Mouse (Mus musculus) ovary, postnatal 10 days (tissue): ENCODE results near the gene Spata46.

ENCODE experiments used
- DNase-seq: peaks from one replicate; pipeline ENCODE4 v3.0.0; 2022; ENCODE audit warnings: low spot score

Spata46 gene

DNA sequence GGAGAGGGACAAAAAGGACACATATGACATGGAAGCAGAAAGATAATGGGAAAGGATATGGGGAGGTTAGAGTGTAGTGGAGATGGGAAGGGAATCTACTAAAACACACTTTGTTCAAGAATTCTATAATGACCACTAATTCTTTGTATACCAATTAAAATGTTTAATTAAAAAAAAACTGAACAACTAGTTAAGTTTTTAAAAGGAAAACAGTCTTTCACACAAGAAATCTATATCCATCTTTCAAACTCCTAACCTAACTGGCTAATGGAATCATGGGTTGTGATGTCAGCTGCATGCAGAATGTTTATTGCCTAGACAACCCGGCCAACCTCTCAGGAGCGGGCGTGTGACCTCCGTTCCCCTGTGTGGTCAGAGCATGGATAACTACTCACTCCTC, at the start of gene Spata46:
Spata46 (plus strand) TSS at position 301 of the 400 bp plus-strand sequence.
- no peak for DNase-seq

DNA sequence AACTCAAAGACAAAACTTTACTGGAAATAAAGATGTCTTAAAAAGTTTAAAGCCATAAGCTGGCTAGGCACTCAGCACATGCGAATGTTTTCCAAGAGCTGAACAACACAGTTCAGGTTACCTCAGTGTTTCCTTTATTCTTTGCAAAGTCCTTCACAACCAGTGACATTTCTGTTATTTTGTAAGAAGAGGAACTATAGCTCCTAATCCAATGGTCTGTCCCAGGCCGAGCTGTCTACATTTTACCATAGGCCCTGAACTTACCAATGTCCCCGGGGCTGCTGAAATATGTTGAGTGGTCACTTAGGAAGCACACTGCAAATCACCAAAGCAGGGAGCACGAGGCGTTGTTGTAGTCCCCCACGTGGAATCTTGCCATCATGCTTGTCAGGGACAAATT, 38.3 kb upstream of the Spata46 start:
- no peak for DNase-seq

DNA sequence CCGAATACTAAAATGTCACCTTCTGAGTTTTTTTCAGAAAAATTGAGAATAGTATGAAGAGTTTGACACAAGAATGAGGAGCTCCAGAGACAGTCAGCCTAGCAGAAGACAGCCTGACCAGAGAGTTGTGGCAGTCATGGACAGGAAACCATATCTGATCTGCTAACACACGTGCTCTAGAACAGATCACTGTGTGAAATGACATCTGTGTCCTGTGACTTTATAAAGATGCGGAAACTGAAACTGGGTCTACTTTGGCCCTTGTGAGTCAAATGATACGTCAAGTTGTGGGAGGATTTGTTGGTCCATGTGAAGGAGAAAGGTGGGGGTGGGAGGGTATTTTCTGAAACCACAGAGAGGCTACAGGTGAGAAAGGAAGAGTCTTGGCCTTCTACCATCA, 37.9 kb upstream of the Spata46 start:
- no peak for DNase-seq

DNA sequence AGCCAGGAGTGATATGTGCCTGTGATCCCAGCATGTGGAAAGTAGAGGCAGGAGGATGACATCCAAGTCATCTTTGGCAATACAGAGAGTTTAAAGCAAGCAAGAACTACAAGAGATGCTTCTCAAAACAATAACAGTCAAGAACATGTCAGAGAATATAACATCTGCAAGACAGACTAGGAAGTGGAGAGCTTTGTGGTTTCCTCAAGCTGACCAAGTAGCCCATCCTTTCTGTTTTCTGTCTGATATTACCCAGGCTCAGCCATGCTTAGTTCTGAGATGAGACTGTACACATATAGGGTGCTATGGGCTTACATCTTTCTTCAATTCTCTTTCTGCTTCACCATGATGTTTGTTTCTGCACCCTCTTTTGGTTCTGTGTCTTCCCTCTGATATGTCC, 35.4 kb upstream of the Spata46 start:
- DNase-seq, result no peak

DNA sequence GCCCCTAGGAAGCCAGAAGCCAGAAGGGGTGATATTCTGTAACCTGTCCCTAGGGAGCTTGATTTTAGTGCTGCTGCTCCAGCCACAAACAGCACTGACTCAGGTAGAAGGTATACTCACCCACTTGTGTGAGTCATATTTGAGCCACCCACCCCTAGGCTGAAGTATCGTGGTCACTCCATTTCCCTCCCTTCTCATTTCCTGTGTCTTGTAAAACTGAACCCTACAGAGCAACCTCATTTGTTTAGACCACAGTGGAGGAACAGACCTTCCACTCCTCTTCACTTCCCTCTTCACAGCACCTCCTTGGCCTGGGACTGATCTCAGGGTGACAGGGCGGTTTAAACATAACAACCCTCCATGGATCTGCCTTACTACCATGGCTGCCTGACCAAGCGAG, 31.6 kb upstream of the Spata46 start, which contains the start of gene Sh2d1b1:
Sh2d1b1 (plus strand) TSS at position 305 of the 400 bp plus-strand sequence.
- no peak for DNase-seq

DNA sequence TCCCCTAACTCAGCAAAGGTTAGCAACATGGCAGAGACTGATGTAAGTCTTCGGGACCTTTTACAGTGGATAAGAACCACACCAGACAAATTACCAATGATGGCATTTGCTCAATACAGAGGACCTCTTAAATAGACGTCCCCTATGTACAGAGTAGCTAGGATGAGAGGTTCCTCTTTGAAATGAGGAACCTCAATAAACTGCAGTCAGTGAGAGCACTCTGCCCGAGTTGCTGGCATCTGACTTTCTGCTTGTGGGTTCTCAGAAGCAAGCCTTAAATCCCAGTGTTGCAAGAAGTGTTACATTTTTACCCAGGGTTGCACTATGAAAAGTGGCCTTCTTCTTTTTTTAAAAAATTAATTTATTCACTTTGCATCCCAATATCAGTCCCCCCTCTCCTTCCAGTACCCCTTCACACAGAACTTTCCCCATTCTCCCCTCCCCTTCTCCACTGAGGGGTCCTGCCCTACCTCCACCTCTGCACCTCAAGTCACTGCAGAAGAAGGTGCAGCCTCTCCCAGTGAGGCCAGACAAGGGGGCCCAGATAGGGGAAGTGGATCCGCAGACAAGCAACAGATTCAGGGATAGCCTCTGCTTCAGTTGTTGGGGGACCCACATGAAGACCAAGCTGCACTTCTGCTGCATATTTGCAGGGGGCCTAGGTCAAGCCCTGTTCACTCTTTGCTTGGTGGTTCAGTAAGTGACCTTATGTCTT, 26.0 kb upstream of the Spata46 start:
- DNase-seq, result no peak

DNA sequence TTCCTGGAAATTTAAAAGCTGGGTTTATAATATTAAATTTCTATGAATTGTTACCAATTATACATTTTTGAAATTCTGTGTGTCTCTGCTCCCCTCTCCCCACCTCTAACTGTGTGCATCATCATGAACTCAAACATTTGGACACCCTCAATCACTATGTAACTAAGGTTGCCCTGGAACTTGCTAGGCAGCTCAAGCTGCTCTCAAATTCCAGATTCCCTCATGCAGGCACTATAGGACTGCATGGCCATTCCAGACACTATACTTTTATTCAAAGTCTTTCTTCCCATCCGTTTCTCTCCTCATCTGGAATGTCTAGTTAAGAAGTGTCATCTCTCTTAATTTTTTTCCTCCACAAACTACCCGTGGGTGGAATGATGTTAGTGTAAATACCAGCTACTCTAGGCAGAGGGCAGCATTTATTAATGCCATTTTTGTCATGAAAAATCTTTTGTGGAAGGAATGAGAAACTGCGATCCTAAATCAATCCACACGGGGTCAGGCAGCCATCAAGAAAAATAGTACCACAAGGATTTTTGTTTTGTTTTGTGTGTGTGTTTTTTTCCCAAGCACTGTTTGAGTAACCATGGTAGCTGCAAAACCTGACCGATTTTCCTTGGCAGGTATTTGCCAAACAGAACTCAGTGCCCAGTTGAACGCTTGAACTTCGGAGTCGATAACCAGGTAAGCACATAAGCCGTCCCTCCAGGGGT, 16.2 kb upstream of the Spata46 start:
- DNase-seq, result no peak

DNA sequence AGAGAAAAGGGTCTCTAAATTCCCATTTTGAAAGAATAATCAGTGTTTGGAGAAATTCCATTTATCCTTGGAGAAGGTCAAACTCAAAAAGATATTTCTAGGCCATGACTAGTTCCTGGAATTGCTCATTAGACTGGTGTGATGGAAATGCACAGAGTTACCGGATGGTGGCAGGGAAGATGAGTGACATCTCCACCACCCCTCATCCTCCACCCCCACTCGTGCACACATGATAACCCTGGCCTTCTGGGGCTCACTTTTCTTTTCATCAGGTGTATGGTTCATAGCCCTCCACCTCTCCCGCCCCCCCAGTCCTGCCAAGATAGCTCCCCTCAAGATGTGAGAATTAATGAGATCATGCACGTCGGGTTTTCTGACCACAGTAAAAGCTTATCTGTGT, 15.3 kb upstream of the Spata46 start:
- DNase-seq, result no peak

DNA sequence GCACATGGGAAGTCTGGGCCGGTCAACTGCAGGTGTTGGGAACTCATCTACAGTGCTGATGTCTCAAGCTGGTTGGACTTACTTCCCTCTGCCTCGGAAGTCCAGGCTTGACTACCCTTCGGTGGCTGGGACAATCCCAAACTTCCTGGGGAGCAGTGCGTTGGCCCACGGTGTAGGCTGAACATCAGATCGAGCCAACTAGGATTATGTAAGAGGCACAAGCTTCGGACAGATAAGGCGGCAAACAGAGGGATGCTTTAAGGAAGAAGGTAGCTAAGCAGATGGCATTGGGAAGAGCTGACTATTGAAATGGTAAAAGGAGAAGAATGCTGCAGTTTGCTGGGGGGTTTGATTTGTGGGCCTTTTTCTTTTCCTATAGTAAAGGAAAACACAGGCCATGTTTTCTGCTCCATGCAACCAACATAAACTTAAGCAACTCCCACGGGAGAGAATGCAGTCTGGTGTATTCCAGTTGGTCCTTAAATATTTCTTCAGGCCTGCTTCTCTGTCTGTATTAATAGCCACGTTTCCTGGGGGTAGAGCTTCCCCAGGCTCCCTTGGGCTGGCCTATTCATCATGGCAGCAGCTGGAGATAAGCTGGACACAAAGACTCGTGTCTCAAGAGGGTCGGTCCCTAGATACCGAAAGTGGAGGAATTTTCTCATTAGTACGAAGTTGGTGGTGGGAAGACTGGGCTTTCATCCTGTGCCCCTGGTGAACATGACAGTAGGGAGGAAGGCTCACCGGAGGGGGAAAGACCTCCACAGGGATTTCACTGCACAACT, 13.6 kb upstream of the Spata46 start:
- DNase-seq, result no peak

DNA sequence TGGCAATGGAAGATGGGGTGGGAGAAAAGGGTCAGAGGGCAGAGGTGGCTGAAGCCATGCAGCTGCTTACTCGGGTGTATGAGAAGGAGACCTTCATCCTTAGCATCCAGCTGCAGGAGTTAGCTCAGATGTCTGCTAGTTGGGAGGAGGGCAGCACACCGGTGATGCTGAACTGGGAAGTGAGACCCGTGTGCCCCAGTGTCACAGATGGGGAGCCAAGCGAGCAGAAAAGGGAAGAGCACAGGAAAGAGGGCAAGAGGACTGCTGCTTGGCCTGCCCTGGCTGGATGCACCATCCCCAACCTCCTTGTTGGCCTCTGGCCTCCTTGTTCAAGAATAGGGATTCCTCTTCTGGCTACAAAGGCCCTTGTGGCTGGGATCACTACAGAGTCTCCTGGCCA, 9.1 kb upstream of the Spata46 start:
- no peak for DNase-seq

DNA sequence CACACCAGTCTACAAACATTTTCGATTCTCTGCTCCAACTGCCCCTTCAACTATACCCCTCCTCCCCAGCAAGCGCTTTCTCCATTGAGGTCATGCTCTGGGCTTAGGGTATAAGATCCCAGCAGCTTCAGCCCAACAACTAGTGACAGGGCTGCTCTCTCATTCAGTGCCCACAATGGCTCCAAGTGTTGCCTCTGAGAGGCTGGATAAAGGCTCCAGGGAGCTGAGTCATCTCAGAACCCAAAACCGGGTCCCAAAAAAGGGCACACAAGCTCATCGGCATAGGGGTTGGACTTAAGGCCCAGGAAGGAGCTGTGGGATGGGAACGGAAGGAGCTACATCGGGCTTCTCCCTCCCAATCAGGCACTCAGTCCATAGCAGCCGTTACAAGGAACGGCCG, 6.9 kb upstream of the Spata46 start:
- DNase-seq, result no peak

DNA sequence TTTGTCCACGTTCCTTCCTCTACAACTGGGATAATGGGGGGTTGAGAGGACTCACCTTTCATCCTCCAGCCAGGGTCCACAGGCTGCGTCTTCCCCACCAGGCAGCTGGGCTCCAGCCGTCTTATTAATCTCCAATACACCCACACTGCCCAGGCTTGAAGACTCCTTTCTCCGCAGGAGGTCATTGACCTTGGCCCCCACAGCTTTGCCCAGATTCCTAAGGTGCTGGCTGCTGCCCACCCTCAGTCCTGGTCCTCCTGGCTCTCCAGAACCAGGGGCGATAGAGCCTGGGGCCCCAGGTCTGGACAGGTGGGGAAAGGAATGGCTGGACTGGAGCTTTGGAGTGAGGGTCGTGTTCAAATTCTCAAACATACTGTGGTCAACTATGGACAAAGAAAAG, 6.1 kb upstream of the Spata46 start:
- DNase-seq, result no peak

DNA sequence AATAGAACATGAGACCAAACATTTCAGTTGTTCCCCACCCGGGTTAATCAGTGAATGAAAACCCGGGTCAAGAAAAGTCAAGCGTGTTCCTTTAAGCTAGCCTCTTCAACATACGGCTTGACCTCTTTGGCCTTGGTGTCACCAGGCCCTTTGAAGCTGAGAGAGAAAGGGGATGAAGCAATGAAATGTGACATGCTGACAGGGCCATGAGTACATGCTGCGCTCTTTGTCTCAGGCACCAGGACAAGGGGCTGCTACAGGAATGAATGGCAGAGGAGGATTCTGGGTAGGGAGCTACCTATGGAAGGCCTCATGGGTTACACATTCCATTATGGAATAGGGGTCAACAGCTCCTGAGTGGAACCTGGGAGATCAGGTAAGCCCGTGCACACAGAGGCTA, 5.5 kb upstream of the Spata46 start:
- DNase-seq, result no peak

DNA sequence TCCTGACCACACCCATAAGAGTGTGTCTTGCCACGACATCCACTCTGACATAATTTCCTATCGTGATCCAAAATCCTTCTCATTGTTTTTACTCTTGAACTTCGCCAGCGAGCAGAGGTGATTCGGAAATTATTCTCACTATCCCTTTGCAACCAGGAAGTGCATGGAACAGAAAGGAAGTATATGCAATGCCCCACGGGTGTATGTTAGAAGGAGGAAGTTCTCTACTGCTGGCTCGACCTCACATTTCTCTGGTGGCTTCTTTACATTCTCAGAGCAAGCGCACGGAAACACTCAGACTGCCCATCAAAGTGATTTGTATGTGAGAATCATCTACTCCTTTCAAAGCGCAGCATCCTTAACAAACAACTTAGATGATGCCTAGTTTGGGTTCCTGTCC, 3.6 kb upstream of the Spata46 start:
- DNase-seq, result no peak

DNA sequence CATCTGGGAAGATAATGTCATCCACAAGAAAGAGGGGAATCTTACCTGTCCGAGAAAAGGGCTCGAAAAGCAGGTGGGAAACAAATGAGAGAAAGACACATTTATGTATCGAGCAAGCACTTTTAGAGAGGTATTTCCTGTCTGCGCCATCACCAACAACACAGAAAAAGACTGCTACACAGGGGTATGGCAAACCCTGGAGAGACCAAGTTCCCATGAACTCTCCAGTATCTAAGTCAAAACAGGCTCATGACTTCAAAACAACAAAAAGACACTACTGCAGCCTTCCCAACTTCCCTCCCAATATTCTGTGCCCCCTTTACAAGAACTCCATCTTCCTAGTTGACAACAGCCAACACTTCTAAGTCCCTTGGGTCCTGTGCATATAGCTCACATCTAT, 2.4 kb upstream of the Spata46 start, which contains the start of gene Gm7694:
Gm7694 (minus strand) TSS at position 101 of the 400 bp plus-strand sequence.
- DNase-seq, result no peak

DNA sequence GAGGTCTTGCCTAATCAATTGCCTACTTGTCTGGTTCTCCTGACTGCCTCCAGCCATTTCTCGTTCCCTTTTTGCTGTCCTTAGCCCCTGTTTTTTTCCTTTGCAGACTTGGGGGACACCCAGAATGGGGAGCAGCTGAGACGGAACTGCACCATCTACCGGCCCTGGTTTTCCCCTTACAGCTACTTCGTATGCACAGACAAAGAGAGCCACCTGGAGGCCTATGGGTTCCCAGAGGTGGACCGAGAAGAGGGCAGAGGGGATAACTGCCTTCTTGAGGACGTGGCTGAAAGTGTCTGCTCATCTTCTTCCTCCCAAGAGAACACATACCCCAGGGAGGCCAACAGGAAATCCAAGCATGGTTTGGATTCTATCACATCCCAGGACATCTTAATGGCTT, 2.8 kb downstream of the Spata46 start:
- DNase-seq, result no peak

DNA sequence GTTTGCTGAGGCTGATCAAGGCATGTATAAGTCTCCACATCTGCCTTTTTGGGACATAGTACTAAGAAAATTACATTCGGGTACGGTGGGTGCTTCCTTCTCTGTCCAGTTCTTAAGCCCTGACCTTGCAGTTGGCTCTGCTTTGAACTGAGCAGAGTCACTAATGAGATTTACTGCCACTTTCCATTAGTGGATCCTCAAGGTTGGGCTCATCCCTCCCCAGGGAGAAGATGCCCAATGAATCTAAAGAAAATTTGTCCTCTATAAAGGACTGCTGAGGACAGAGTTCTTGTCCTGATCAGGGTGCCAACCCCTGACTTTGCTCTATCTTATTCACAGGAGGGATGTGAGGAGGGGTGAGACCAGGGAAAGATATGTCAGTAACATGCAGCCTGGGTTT, 13.4 kb downstream of the Spata46 start:
- no peak for DNase-seq

DNA sequence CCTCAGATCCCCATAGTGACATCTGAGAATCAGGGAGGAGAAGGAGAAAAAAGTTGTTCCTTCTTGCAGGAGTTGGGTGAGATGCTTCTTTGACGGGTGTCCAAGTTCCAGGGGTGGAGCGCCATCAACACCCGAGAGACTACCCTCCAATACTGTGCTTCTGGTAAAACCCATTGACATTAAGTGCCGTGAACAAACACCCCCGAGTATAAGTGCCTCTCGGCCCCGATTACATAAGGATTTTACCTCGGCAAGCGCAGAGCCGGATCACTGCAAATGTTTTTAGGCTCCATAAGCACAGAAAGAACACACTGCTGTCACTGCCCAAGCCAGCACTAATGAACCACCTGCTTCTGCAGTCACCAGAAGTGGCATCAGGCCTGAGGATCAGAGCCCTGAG, 14.4 kb downstream of the Spata46 start:
- no peak for DNase-seq

DNA sequence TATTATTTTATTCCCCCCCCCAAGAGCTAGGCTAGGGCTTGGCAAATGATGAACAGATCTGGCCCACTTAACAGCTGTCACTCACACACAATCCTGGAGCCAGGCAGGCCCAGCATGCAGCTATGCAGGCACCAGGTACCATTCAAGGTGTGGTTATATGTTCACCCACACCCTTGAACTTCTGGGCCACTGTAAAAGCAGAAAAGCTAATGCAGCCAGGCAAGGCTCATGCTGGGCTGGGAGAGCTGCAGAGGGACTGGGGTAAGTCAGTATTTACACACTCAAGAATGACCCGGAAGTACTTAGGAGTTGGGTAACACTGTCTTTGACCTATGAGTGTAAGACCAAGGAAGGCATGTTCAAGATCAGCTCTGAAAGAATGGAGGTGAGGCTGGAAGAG, 15.7 kb downstream of the Spata46 start:
- DNase-seq, result no peak

DNA sequence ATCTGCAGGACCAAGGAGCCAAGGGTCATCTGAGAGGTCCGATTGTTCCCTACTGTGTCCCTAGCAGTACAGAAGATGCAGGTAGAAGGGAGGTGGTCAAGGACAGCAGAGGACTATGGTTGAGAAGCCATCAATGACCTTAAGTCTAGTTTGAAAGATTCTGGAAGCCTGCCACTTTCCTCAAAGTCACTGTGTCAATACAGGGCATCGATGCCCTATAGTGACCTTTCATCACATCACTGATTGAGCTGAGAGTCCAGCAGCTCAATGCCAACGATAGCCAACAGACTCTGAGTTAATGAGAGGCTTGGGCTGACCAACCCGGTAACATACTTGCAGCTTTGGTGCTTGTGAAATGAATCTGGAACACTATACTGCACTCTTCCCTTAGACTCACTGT, 16.7 kb downstream of the Spata46 start:
- no peak for DNase-seq

DNA sequence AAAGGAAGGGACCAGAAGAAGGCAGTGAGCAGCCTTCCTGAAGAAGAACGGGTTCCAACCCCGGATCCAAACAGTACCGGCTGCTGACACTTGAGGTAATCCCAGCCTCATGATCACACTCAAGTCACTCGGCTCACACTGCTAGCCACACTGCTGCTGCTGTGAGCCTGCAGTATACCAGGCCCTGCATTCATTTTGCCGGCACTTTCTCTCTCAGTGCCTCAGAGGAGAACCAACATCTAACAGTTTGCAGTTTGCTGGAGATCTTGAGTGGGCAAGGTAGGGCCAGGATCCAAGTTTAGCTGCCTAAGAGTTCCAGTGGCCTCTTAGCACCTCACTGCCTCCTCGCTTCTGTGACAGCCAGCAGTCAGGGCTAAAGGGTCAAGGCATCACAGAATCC, 23.3 kb downstream of the Spata46 start:
- no peak for DNase-seq

DNA sequence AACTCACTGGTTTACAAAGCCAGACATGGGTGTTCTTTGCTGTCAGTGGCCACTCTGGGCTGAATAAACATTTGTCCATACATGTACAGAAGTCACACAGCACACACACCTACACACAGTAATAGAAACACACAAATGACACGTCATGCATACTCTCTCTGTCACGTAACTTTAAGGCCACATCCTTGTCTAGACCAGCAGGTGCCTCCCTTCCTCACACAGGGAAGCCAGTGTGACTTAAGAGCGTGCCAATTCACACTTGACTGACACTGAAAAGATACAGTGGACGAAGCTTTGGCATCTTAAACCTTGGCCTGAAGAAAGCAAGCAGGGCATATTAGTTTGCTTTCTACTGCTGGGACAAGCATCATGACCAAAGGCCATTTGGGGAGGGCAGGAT, 24.2 kb downstream of the Spata46 start:
- DNase-seq, result no peak

DNA sequence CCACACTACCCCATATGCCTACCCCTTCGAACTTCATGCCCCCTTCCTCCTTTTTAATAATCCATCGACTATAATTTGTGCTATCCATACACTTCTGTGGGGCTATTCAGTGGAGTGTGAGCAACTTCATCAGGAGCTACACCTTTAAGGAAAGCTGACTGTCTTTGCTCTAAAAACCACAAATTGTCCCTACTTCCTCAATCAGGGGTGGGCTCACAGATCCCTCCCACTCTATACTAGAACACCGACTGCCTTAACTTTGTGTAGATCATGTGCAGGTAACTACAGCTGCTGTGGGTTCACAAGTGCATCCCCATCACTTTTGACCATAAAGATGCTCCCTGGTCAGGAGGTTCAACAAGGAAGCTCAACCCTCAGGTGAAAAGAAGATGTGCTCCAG, 31.3 kb downstream of the Spata46 start:
- DNase-seq, result no peak
